Mouse (Mus musculus) liver, postnatal 0 days (tissue): Measurements from ENCODE around the gene Tpcn1. TPM values are rescaled to one million over a fixed set of nuclear protein-coding genes. Genes with fewer than 3 reads are reported as not detected.

Experiments
- ATAC-seq: fragments of 200-750 bp; cut with Nextera tagmentation; 2 replicates; pipeline ENCODE4 v1.8.0; 2017; ENCODE audit warnings: mild to moderate bottlenecking, moderate library complexity
- DNase-seq: peaks from one replicate; pipeline ENCODE4 v3.0.0-alpha.2; 2016
- H3K27ac ChIP-seq: fragments of 300-500 bp; sonication (generic); 2 replicates; pipeline ENCODE4 v1.5.1; 2014; ENCODE audit warnings: antibody characterized with exemption, moderate library complexity, mild to moderate bottlenecking, low read depth
- H3K27me3 ChIP-seq: fragments of 300-500 bp; sonication (generic); 2 replicates; pipeline ENCODE4 v1.6.1; 2014; ENCODE audit warnings: low read length, control low read depth, mixed read lengths; ENCODE audit not compliant: insufficient read depth
- H3K36me3 ChIP-seq: fragments of 300-500 bp; sonication (generic); replicated peaks from 2 replicates; pipeline ENCODE4 v1.6.1; 2014; ENCODE audit warnings: mild to moderate bottlenecking, control low read depth, low read length, moderate library complexity, mixed read lengths; ENCODE audit not compliant: insufficient read depth
- H3K4me1 ChIP-seq: fragments of 300-500 bp; sonication (generic); 2 replicates; pipeline ENCODE4 v1.6.1; 2014; ENCODE audit warnings: antibody characterized with exemption, mild to moderate bottlenecking, control low read depth; ENCODE audit not compliant: insufficient read depth
- H3K4me2 ChIP-seq: fragments of 300-500 bp; sonication (generic); 2 replicates; pipeline ENCODE4 v1.6.1; 2014; ENCODE audit warnings: low read depth, mild to moderate bottlenecking, low read length, moderate library complexity, mixed read lengths
- H3K4me3 ChIP-seq: fragments of 300-500 bp; sonication (generic); 2 replicates; pipeline ENCODE4 v1.5.1; 2014; ENCODE audit warnings: low read depth, low read length
- H3K9ac ChIP-seq: fragments of 300-500 bp; sonication (generic); replicated peaks from 2 replicates; pipeline ENCODE4 v1.6.1; 2014; ENCODE audit warnings: mild to moderate bottlenecking, moderate library complexity
- H3K9me3 ChIP-seq: fragments of 300-500 bp; sonication (generic); 2 replicates; pipeline ENCODE4 v1.6.1; 2016; ENCODE audit warnings: mild to moderate bottlenecking, control low read depth, low read length, mixed read lengths
- CTCF ChIP-seq: sonication (generic); IDR thresholded peaks from 2 replicates; pipeline ENCODE4 v1.5.1; 2016; ENCODE audit warnings: antibody characterized with exemption, low read depth
- EP300 ChIP-seq: IDR thresholded peaks from 2 replicates; pipeline ENCODE4 v1.6.1; 2016; ENCODE audit warnings: antibody characterized with exemption, low read depth, mild to moderate bottlenecking
- WGBS: fragments of 180-500 bp; shearing (Covaris S2); extraction: QIAGEN DNeasy Blood & Tissue Kit; methylation state at CpG from one replicate; pipeline ENCODE4 v1.1.7; 2014; ENCODE audit not compliant: insufficient replicate concordance; 5-methylcytosine and 5-hydroxymethylcytosine counted together
- polyA plus RNA-seq: library from polyadenylated mRNA; unstranded; fragments of >200 nt; fragmentation: Nextera tagmentation; extraction: Ambion mirVana; gene quantifications from 2 replicates; pipeline ENCODE4 v1.2.1, GENCODE M21; 2015

The Tpcn1 gene
- polyA plus RNA-seq, 1 experiment from 2014 or later, result 18.6 TPM

DNA sequence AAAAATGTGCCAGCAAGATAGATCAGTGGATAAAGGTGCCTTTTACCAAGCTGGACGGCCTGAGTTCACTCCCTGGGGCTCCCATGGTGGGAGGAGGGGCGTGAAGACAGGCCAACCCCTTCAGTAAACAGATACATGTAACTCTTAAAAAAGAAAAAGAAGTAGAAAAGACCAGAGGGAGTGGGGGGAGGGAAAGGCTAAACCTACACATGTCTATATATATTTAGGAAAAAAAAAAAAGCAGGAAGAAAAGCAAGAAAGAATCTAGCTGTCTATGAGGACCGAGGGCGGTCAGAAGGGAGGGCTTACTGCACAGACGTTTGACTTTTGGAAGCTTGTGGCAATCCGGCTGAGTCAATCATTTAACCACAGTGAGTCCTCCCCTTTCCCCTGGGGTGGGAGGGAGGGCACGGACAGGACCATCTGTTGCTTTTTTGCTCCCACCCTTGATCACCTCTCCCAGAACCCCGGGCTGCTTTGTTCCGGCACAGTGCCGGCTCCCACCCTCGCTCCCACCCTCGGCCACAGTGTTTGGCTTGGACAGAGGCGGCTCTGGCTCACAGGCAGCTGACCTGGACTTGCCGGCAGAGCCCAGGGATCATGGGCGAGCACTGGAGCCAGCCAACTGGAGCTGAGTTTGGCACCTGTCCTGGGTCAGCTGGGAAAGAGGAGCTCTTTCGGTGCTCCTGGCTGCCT lies 27.7 kb downstream of the Tpcn1 start:
- DNase-seq, result peak; percentile 79
- Histone ChIP-seq H3K4me1 (peaks cover 41% of the 10 kb centered on the region), H3K4me2 (peak overlapping the region; percentile 67), H3K4me3 (peak overlapping the region; percentile 30), H3K27me3 (no peaks in the 10 kb centered on the region), H3K9ac (peak overlapping the region; percentile 53), H3K27ac (peak overlapping the region; percentile 94), H3K9me3 (no peaks in the 10 kb centered on the region), H3K36me3 (peaks cover 22% of the 10 kb centered on the region)
- ATAC-seq, result peak; percentile 68
- 11% methylated on average over 16 of the region's 16 CpGs for WGBS
- TF ChIP-seq EP300, result no peak
- TF ChIP-seq CTCF, result no peak

DNA sequence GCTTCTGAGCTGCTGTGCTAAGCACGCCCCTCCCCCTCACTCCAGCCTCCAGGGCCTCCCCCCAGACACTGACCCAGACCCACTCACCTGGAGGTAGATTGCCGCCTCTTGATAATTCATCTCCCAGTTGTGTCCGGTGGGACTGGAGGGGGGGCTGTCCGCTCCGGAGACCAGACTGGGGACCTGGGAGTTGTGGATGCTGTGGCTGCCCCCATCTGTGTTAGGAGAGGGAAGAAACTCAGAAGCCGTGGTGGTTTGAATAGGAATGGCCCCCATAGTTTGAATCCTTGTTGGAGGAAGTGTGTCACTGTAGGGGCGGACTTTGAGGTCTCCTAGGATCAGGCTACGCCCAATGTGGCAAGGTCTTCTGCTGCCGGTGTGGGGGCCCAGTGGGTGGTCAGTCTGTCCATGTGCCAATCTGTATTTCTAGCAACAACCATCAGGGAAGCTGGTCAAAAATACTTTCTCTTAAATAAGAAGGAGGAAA lies 28.3 kb downstream of the Tpcn1 start:
- 34% methylated on average over 9 of the region's 9 CpGs for WGBS
- ATAC-seq (no peak), DNase-seq (no peak)
- no peak for TF ChIP-seq EP300
- TF ChIP-seq CTCF, result no peak
- Histone ChIP-seq H3K9me3 (no peaks in the 10 kb centered on the region), H3K4me3 (peak overlapping the region; percentile 30), H3K4me1 (peaks cover 38% of the 10 kb centered on the region), H3K9ac (peak overlapping the region; percentile 36; the same call in 1 of the 2 replicates), H3K36me3 (peaks cover 28% of the 10 kb centered on the region), H3K27me3 (no peaks in the 10 kb centered on the region), H3K27ac (peak overlapping the region; percentile 94), H3K4me2 (peak overlapping the region; percentile 67)

- DNase-seq (peak; percentile 68), ATAC-seq (peak; percentile 59)
- Histone ChIP-seq H3K4me2 (peak overlapping the region; percentile 67), H3K4me3 (peak overlapping the region; percentile 29), H3K27ac (peak overlapping the region; percentile 72; the same call in 1 of the 2 replicates), H3K9ac (0 out of 2 replicates have a peak overlapping the region, but pooled peaks have one; percentile 28), H3K27me3 (no peaks in the 10 kb centered on the region), H3K9me3 (no peaks in the 10 kb centered on the region), H3K36me3 (peaks cover 40% of the 10 kb centered on the region), H3K4me1 (peaks cover 37% of the 10 kb centered on the region)
- peak; percentile 51; the same call in 1 of the 2 replicates for TF ChIP-seq EP300
- TF ChIP-seq CTCF, result 0 out of 2 replicates have a peak, but pooled peaks have one; percentile 15
- 14% methylated on average over 14 of the region's 14 CpGs for WGBS
These were observed 29.7 kb downstream of the Tpcn1 start for GRCm38 (mm10) chr5:120558762-120559161.

DNA sequence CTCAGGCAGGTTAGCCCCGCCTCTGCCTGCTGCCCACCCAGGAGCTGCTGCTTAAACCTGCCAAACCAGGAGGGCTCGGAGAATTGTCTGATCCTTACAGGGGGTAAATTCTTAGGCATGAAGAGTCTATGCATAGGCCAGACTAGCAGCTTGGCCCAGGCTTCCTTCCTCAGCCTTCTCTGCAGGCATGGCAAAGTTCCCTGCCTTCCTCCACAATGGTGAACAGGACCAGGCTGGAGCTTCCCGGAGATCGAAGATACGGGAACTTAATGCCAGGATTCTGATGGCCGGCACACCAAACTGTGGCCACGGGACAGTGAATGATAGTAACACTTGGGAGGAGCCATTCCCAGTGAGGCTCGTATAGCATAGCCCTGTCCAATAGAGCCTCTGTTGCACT lies 30.4 kb downstream of the Tpcn1 start:
- H3K27me3 ChIP-seq, result no peaks in the 10 kb centered on the region
- DNase-seq, result no peak
- WGBS, result 62% methylated on average over 8 of the region's 8 CpGs
- TF ChIP-seq CTCF, result no peak
- H3K36me3 ChIP-seq, result peaks cover 47% of the 10 kb centered on the region
- ATAC-seq, result no peak
- H3K9ac ChIP-seq, result no peak overlapping the region
- H3K9me3 ChIP-seq, result no peaks in the 10 kb centered on the region
- no peak overlapping the region for H3K27ac ChIP-seq
- peaks cover 30% of the 10 kb centered on the region for H3K4me1 ChIP-seq
- no peak overlapping the region for H3K4me3 ChIP-seq
- peak overlapping the region; percentile 67 for H3K4me2 ChIP-seq

DNA sequence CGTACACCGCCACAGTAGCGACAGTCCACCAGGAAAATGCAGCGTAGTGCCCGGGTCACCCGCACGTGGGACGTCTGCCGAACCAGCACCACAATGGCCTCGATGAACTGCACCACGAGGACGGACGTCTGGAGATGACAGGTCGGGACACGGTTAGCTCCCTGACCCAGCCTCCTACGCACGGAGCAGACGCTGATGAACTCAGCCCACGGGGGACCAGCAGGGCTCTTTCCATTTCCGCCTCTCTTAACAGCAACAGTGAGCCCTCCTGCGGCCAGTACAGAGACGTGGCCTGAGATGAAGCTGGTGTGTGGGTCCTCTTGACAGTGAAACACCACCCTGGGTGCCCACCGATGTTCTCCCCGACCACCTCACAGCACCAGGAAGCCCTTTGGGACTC lies 32.6 kb downstream of the Tpcn1 start:
- Histone ChIP-seq H3K36me3 (peaks cover 69% of the 10 kb centered on the region), H3K9ac (no peak overlapping the region), H3K9me3 (no peaks in the 10 kb centered on the region), H3K27me3 (no peaks in the 10 kb centered on the region), H3K4me2 (no peak overlapping the region), H3K4me3 (no peak overlapping the region), H3K4me1 (peaks cover 14% of the 10 kb centered on the region), H3K27ac (no peak overlapping the region)
- TF ChIP-seq CTCF (no peak), EP300 (no peak)
- DNase-seq, result no peak
- no peak for ATAC-seq
- 91% methylated on average over 24 of the region's 24 CpGs for whole genome bisulfite sequencing

- TF ChIP-seq EP300 (no peak), CTCF (no peak)
- DNase-seq, result no peak
- no peak overlapping the region for H3K27ac ChIP-seq
- H3K4me2 ChIP-seq, result no peak overlapping the region
- no peaks in the 10 kb centered on the region for H3K9me3 ChIP-seq
- H3K4me3 ChIP-seq, result no peak overlapping the region
- WGBS, result 98% methylated on average over 5 of the region's 5 CpGs
- no peak overlapping the region for H3K9ac ChIP-seq
- no peaks in the 10 kb centered on the region for H3K27me3 ChIP-seq
- ATAC-seq, result no peak
- H3K36me3 ChIP-seq, result peaks cover 66% of the 10 kb centered on the region
- H3K4me1 ChIP-seq, result no peaks in the 10 kb centered on the region
These were observed 37.8 kb downstream of the Tpcn1 start for GRCm38 (mm10) chr5:120550673-120551072.
